Mouse (Mus musculus): ENCODE data around the gene Wasf3. TPM values are rescaled to one million over a fixed set of nuclear protein-coding genes. Genes with fewer than 3 reads are reported as not detected.
A peak's percentile ranks its signal among the peaks of the same experiment; 100 is the strongest.
"Not testable (repeated sequence)": the region's sequence is repeated elsewhere in the genome, so short reads cannot be mapped to it uniquely, and the experiment has no call there.

Wasf3 gene
- total RNA-seq, 2 experiments from 2014 or later = 1.2 TPM

GRCm38 (mm10) chr5:146397253-146397652, 12.5 kb downstream of the Wasf3 start:
- intact Hi-C loops (cut with DNase I; ENCODE audit: low total_unique reads) = no loop called here
- no peak for DNase-seq

- intact Hi-C loops (cut with DNase I; ENCODE audit: low total_unique reads) = no loop called here
- DNase-seq = no peak
Observed at GRCm38 (mm10) chr5:146398386-146399115, 13.8 kb downstream of the Wasf3 start.

- intact Hi-C loops (cut with DNase I; ENCODE audit: low total_unique reads); DNase-seq: not testable (repeated sequence)
Observed at GRCm38 (mm10) chr5:146401012-146401411, 16.2 kb downstream of the Wasf3 start.

GRCm38 (mm10) chr5:146402311-146402710, 17.5 kb downstream of the Wasf3 start:
- DNase-seq = no peak
- intact Hi-C loops (cut with DNase I; ENCODE audit: low total_unique reads) = no loop called here

- DNase-seq = no peak
- intact Hi-C loops (cut with DNase I; ENCODE audit: low total_unique reads) = no loop called here
Observed at GRCm38 (mm10) chr5:146403923-146404322, 19.1 kb downstream of the Wasf3 start.

- intact Hi-C loops (cut with DNase I; ENCODE audit: low total_unique reads) = no loop called here
Observed at GRCm38 (mm10) chr5:146406133-146406532, 21.3 kb downstream of the Wasf3 start.

GRCm38 (mm10) chr5:146407791-146408190, 23.0 kb downstream of the Wasf3 start:
- intact Hi-C loops (cut with DNase I; ENCODE audit: low total_unique reads) = no loop called here
- DNase-seq = no peak

More at GRCm38 (mm10) chr5:146406133-146406532, 21.3 kb downstream of the Wasf3 start:
- DNase-seq = no peak

- no peak for DNase-seq
- intact Hi-C loops (cut with DNase I; ENCODE audit: low total_unique reads) = no loop called here
Observed at GRCm38 (mm10) chr5:146408604-146409003, 23.8 kb downstream of the Wasf3 start.

- intact Hi-C loops (cut with DNase I; ENCODE audit: low total_unique reads) = no loop called here
- no peak for DNase-seq
Observed at GRCm38 (mm10) chr5:146410821-146411220, 26.0 kb downstream of the Wasf3 start.

GRCm38 (mm10) chr5:146412743-146413430, 28.1 kb downstream of the Wasf3 start:
- no peak for DNase-seq
- intact Hi-C loops (cut with DNase I; ENCODE audit: low total_unique reads) = no loop called here

- no peak for DNase-seq
- intact Hi-C loops (cut with DNase I; ENCODE audit: low total_unique reads) = no loop called here
Observed at GRCm38 (mm10) chr5:146414611-146415010, 29.8 kb downstream of the Wasf3 start.

GRCm38 (mm10) chr5:146415218-146415617, 30.4 kb downstream of the Wasf3 start:
- no peak for DNase-seq
- intact Hi-C loops (cut with DNase I; ENCODE audit: low total_unique reads) = no loop called here

- intact Hi-C loops (cut with DNase I; ENCODE audit: low total_unique reads) = no loop called here
- no peak for DNase-seq
Observed at GRCm38 (mm10) chr5:146416331-146417110, 31.7 kb downstream of the Wasf3 start.

- intact Hi-C loops (cut with DNase I; ENCODE audit: low total_unique reads) = no loop called here
- no peak for DNase-seq
Observed at GRCm38 (mm10) chr5:146418092-146418491, 33.3 kb downstream of the Wasf3 start.

- intact Hi-C loops (cut with DNase I; ENCODE audit: low total_unique reads) = no loop called here
- DNase-seq = peak; percentile 11
Observed at GRCm38 (mm10) chr5:146420081-146420480, 35.3 kb downstream of the Wasf3 start.

- intact Hi-C loops (cut with DNase I; ENCODE audit: low total_unique reads) = no loop called here
- peak; percentile 11 for DNase-seq
Observed at GRCm38 (mm10) chr5:146424711-146425326, 40.0 kb downstream of the Wasf3 start.

GRCm38 (mm10) chr5:146425656-146426055, 40.9 kb downstream of the Wasf3 start:
- no peak for DNase-seq
- intact Hi-C loops (cut with DNase I; ENCODE audit: low total_unique reads) = no loop called here

GRCm38 (mm10) chr5:146428109-146428508, 43.3 kb downstream of the Wasf3 start:
- intact Hi-C loops (cut with DNase I; ENCODE audit: low total_unique reads) = no loop called here
- DNase-seq = no peak

GRCm38 (mm10) chr5:146431821-146432220, 47.0 kb downstream of the Wasf3 start:
- intact Hi-C loops (cut with DNase I; ENCODE audit: low total_unique reads) = no loop called here
- DNase-seq = peak; percentile 27

- intact Hi-C loops (cut with DNase I; ENCODE audit: low total_unique reads) = no loop called here
- no peak for DNase-seq
Observed at GRCm38 (mm10) chr5:146432476-146432875, 47.7 kb downstream of the Wasf3 start.

All from gastrocnemius, postnatal 14 days (tissue).